Mouse (Mus musculus) A20 (cell line): ENCODE results near the gene Cirbp.

Source experiments
- DNase-seq: peaks from one replicate; pipeline ENCODE4 v3.0.0-alpha.2; 2011; ENCODE audit warnings: low read depth, low spot score

The Cirbp gene

GRCm38 (mm10) chr10:80177441-80178279, 11.9 kb downstream of the Cirbp start:
- DNase-seq = peak; percentile 41

- DNase-seq = peak; percentile 71
Measured at GRCm38 (mm10) chr10:80179068-80180051, 13.6 kb downstream of the Cirbp start, which contains the start of gene Efna2. Gene Efna2, plus strand, starts transcription at chr10:80179482.

GRCm38 (mm10) chr10:80180288-80180687, 14.5 kb downstream of the Cirbp start:
- no peak for DNase-seq

GRCm38 (mm10) chr10:80180823-80181222, 15.0 kb downstream of the Cirbp start:
- DNase-seq = no peak

- no peak for DNase-seq
Measured at GRCm38 (mm10) chr10:80182547-80182946, 16.8 kb downstream of the Cirbp start.

- DNase-seq = no peak
Measured at GRCm38 (mm10) chr10:80186649-80187048, 20.9 kb downstream of the Cirbp start.

- DNase-seq = no peak
Measured at GRCm38 (mm10) chr10:80187739-80188138, 22.0 kb downstream of the Cirbp start.

GRCm38 (mm10) chr10:80188453-80189024, 22.8 kb downstream of the Cirbp start:
- no peak for DNase-seq

GRCm38 (mm10) chr10:80189999-80190398, 24.2 kb downstream of the Cirbp start:
- no peak for DNase-seq

GRCm38 (mm10) chr10:80190491-80191051, 24.8 kb downstream of the Cirbp start:
- no peak for DNase-seq

GRCm38 (mm10) chr10:80193976-80194375, 28.2 kb downstream of the Cirbp start:
- DNase-seq = no peak

- no peak for DNase-seq
Measured at GRCm38 (mm10) chr10:80194441-80194840, 28.7 kb downstream of the Cirbp start.

GRCm38 (mm10) chr10:80196167-80196566, 30.4 kb downstream of the Cirbp start:
- no peak for DNase-seq

- no peak for DNase-seq
Measured at GRCm38 (mm10) chr10:80196778-80197581, 31.2 kb downstream of the Cirbp start.

- DNase-seq = peak; percentile 82
Measured at GRCm38 (mm10) chr10:80199440-80200008, 33.7 kb downstream of the Cirbp start.

GRCm38 (mm10) chr10:80200485-80200884, 34.7 kb downstream of the Cirbp start:
- no peak for DNase-seq

GRCm38 (mm10) chr10:80204055-80204454, 38.3 kb downstream of the Cirbp start:
- no peak for DNase-seq

GRCm38 (mm10) chr10:80207201-80207600, 41.4 kb downstream of the Cirbp start:
- DNase-seq = no peak

GRCm38 (mm10) chr10:80207676-80208075, 41.9 kb downstream of the Cirbp start:
- DNase-seq = no peak

GRCm38 (mm10) chr10:80208248-80208647, 42.5 kb downstream of the Cirbp start:
- DNase-seq = no peak
